Mouse (Mus musculus): Measurements from ENCODE around the gene Fgf23. TPM values are rescaled to one million over a fixed set of nuclear protein-coding genes. Genes with fewer than 3 reads are reported as not detected.

Gene Fgf23
- polyA plus RNA-seq (2016; fragmentation: Nextera tagmentation; extraction: Ambion mirVana), result not detected in 2 replicates

- no peak within 1 kb of the TSS for H3K9ac ChIP-seq (replicated peaks)
- 0 out of 2 replicates have a peak, but pooled peaks have one; percentile 54 for ATAC-seq (ENCODE audit: low FRiP score, low read depth)
- WGBS, result 9% methylated on average over 5 of the region's 5 CpGs
- no peak within 1 kb of the TSS for H3K27ac ChIP-seq (replicated peaks)
- H3K4me2 ChIP-seq (replicated peaks), result no peak within 1 kb of the TSS
- no peaks in the 10 kb centered on the region for H3K36me3 ChIP-seq
- peaks cover 4% of the 10 kb centered on the region; the same call in 1 of the 2 replicates for H3K4me1 ChIP-seq
- H3K27me3 ChIP-seq, result peaks cover 5% of the 10 kb centered on the region; the same call in 1 of the 2 replicates
- H3K9me3 ChIP-seq, result no peaks in the 10 kb centered on the region
- no peak within 1 kb of the TSS for H3K4me3 ChIP-seq
These were observed at the start of gene Fgf23 for GRCm38 (mm10) chr6:127072817-127073216. Gene Fgf23, plus strand, starts transcription at chr6:127072902.

DNA sequence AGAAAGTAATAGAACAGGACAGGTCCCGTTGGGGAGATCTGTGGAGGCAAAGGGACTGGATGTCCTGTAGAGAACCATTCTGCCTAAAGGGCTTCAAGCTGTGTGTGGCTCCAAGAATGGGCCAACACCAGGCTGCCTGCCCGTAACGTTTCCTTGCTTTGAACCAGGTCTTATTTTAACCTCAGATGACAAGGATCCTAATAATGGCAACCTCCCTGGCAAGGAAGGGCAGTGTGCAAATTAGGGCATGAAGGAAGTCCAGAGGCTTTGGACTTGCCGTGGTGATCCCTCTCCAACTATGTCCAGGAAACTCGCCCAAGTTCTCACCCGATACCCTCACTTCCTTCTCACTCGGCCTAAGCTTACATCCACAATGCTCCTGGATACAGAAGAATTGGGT, 47.9 kb upstream of the Fgf23 start:
- Histone ChIP-seq H3K36me3 (no peaks in the 10 kb centered on the region), H3K9me3 (no peaks in the 10 kb centered on the region), H3K4me2 (replicated peaks) (no peak overlapping the region), H3K27ac (replicated peaks) (no peak overlapping the region), H3K27me3 (peaks cover 14% of the 10 kb centered on the region), H3K4me3 (no peak overlapping the region), H3K9ac (replicated peaks) (no peak overlapping the region), H3K4me1 (0 out of 2 replicates have a peak, but pooled peaks cover 3% of the 10 kb centered on the region)
- ATAC-seq (ENCODE audit: low FRiP score, low read depth), result no peak
- WGBS, result 77% methylated on average over 7 of the region's 7 CpGs

DNA sequence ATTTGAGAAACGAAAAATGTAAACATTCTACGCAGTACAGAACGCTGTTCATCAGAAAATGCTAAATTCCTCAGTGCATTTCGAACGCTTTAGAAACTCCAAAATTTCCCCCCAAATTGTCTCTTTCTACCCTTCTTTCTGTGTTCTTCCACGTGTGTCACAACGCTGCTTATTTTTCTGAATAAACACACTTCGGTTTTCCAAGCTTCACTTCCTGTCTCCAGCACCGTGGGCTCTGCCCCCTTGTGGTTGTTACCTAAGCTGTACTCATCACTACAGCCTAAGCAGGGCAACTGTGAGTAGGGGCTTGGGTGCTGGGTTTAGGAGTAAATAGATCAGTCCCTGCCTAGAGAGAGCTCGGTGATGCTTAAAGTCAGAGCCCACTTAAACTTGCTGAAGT, 37.9 kb upstream of the Fgf23 start:
- 42% methylated on average over 10 of the region's 10 CpGs for WGBS
- Histone ChIP-seq H3K36me3 (no peaks in the 10 kb centered on the region), H3K4me3 (no peak overlapping the region), H3K9ac (replicated peaks) (no peak overlapping the region), H3K27me3 (no peaks in the 10 kb centered on the region), H3K4me1 (no peaks in the 10 kb centered on the region), H3K4me2 (replicated peaks) (peak overlapping the region; percentile 37), H3K27ac (replicated peaks) (no peak overlapping the region), H3K9me3 (no peaks in the 10 kb centered on the region)
- ATAC-seq (ENCODE audit: low FRiP score, low read depth), result no peak

DNA sequence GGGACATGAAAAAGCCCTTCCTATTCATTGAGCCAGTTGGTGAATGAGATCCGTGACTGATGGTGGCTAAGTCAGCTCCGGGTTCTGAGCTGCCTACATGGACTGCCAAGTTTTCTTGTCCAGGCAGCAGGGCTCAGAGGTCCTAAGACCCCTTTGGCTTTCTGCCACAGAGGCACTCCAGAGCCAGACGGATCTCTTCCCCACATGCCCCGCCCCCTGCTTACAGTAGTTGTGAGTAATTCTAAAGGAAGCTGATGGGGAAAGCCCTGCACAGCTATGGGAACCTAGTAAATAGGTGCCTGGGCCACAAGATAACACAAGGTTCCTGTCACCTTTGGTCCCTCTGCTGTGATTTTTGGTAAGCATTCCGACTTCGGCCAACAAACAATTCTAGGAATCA, 27.8 kb upstream of the Fgf23 start:
- no peak overlapping the region for H3K27ac ChIP-seq (replicated peaks)
- no peaks in the 10 kb centered on the region for H3K27me3 ChIP-seq
- H3K9me3 ChIP-seq, result no peaks in the 10 kb centered on the region
- no peak overlapping the region for H3K9ac ChIP-seq (replicated peaks)
- no peaks in the 10 kb centered on the region for H3K36me3 ChIP-seq
- 65% methylated on average over 6 of the region's 6 CpGs for WGBS
- no peak overlapping the region for H3K4me3 ChIP-seq
- H3K4me1 ChIP-seq, result no peaks in the 10 kb centered on the region
- ATAC-seq (ENCODE audit: low FRiP score, low read depth), result no peak
- no peak overlapping the region for H3K4me2 ChIP-seq (replicated peaks)

DNA sequence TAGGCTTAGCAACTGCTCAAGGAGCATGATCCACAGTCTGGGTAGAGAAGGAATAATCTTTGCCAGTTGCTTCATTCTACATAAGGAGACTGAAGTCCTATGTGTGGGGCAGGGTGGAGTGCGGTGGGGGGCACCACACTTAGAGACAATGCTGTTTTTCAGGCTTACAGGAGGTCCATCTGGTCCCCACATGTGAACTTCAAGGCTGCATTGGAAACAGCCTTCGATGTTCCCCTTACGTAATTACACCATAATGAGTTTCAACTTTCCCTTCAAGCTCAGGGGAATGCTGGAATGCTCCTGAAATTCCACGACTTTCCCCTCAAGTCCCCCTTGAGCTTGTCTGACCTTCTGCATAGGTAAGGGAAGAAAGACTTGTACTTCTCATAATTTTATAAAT, 21.9 kb upstream of the Fgf23 start:
- 74% methylated on average over 4 of the region's 4 CpGs for WGBS

GRCm38 (mm10) chr6:127056990-127057588, 15.6 kb upstream of the Fgf23 start:
- ATAC-seq (ENCODE audit: low FRiP score, low read depth), result no peak
- no peak overlapping the region for H3K4me3 ChIP-seq
- WGBS, result 89% methylated on average over 12 of the region's 12 CpGs

More for the DNA sequence above, 21.9 kb upstream of the Fgf23 start:
- H3K4me1 ChIP-seq, result no peaks in the 10 kb centered on the region
- no peaks in the 10 kb centered on the region for H3K9me3 ChIP-seq
- no peak overlapping the region for H3K4me3 ChIP-seq
- H3K27ac ChIP-seq (replicated peaks), result no peak overlapping the region
- H3K27me3 ChIP-seq, result no peaks in the 10 kb centered on the region
- ATAC-seq (ENCODE audit: low FRiP score, low read depth), result no peak
- no peak overlapping the region for H3K4me2 ChIP-seq (replicated peaks)
- H3K36me3 ChIP-seq, result no peaks in the 10 kb centered on the region
- no peak overlapping the region for H3K9ac ChIP-seq (replicated peaks)

DNA sequence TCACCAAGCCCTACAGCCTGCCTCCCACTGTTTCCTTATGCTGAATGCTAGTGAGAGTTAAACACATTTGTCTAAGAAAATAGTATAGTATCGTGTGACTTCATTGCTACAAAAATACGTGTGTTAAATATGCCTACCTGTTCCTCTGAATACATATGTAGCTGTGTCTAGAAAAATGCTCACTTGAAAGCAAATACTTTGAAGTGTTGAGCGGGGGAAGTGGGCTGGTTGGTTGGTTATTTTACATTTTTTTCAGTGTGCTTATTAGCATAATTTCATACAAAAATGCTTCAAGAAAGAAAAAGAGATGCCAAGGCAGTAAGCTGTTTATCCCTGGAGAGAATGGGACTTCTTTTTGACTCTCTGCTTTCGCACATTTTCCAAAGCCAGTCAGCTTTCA, 12.7 kb upstream of the Fgf23 start:
- ATAC-seq (ENCODE audit: low FRiP score, low read depth), result no peak
- Histone ChIP-seq H3K4me2 (replicated peaks) (no peak overlapping the region), H3K27ac (replicated peaks) (no peak overlapping the region), H3K36me3 (no peaks in the 10 kb centered on the region), H3K9ac (replicated peaks) (no peak overlapping the region), H3K27me3 (0 out of 2 replicates have a peak, but pooled peaks cover 4% of the 10 kb centered on the region), H3K4me3 (no peak overlapping the region), H3K4me1 (peaks cover 4% of the 10 kb centered on the region; the same call in 1 of the 2 replicates), H3K9me3 (no peaks in the 10 kb centered on the region)
- 90% methylated on average over 4 of the region's 4 CpGs for WGBS

More at GRCm38 (mm10) chr6:127056990-127057588, 15.6 kb upstream of the Fgf23 start:
- Histone ChIP-seq H3K4me1 (no peaks in the 10 kb centered on the region), H3K4me2 (replicated peaks) (no peak overlapping the region), H3K9me3 (no peaks in the 10 kb centered on the region), H3K36me3 (no peaks in the 10 kb centered on the region), H3K9ac (replicated peaks) (no peak overlapping the region), H3K27me3 (no peaks in the 10 kb centered on the region), H3K27ac (replicated peaks) (no peak overlapping the region)

GRCm38 (mm10) chr6:127063915-127064314, 8.8 kb upstream of the Fgf23 start:
- WGBS, result 86% methylated on average over 3 of the region's 3 CpGs
- Histone ChIP-seq H3K4me1 (peaks cover 4% of the 10 kb centered on the region; the same call in 1 of the 2 replicates), H3K9ac (replicated peaks) (no peak overlapping the region), H3K9me3 (no peaks in the 10 kb centered on the region), H3K4me3 (no peak overlapping the region), H3K27me3 (peaks cover 12% of the 10 kb centered on the region; the same call in 1 of the 2 replicates), H3K27ac (replicated peaks) (no peak overlapping the region), H3K36me3 (no peaks in the 10 kb centered on the region), H3K4me2 (replicated peaks) (no peak overlapping the region)
- no peak for ATAC-seq (ENCODE audit: low FRiP score, low read depth)

DNA sequence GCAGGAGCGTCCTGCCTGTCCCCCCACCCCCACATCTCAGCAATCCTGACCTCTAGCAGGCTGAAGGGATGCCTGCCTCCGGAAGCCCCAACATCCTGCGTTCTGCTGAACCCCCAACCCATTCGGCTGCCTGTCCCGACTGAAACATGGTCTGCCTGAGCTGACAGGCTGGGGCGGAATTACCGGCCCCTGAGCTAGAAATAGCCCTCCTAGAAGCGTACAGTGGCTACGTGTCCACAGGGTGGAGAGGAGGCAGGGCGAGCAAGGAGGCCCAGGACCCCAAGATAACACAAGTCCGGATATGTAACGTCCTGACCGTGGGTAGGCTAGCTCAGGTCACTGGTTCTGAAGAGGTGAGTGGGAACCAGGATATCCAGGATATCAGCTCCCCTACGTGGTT, 7.9 kb upstream of the Fgf23 start:
- peak overlapping the region; percentile 39; the same call in 1 of the 2 replicates for H3K9ac ChIP-seq (replicated peaks)
- H3K27me3 ChIP-seq, result peaks cover 12% of the 10 kb centered on the region; the same call in 1 of the 2 replicates
- peak overlapping the region; percentile 39 for H3K4me2 ChIP-seq (replicated peaks)
- H3K4me3 ChIP-seq, result peak overlapping the region; percentile 7; the same call in 1 of the 2 replicates
- WGBS, result 10% methylated on average over 14 of the region's 14 CpGs
- no peak for ATAC-seq (ENCODE audit: low FRiP score, low read depth)
- no peaks in the 10 kb centered on the region for H3K9me3 ChIP-seq
- H3K27ac ChIP-seq (replicated peaks), result no peak overlapping the region
- peaks cover 4% of the 10 kb centered on the region; the same call in 1 of the 2 replicates for H3K4me1 ChIP-seq
- H3K36me3 ChIP-seq, result no peaks in the 10 kb centered on the region

DNA sequence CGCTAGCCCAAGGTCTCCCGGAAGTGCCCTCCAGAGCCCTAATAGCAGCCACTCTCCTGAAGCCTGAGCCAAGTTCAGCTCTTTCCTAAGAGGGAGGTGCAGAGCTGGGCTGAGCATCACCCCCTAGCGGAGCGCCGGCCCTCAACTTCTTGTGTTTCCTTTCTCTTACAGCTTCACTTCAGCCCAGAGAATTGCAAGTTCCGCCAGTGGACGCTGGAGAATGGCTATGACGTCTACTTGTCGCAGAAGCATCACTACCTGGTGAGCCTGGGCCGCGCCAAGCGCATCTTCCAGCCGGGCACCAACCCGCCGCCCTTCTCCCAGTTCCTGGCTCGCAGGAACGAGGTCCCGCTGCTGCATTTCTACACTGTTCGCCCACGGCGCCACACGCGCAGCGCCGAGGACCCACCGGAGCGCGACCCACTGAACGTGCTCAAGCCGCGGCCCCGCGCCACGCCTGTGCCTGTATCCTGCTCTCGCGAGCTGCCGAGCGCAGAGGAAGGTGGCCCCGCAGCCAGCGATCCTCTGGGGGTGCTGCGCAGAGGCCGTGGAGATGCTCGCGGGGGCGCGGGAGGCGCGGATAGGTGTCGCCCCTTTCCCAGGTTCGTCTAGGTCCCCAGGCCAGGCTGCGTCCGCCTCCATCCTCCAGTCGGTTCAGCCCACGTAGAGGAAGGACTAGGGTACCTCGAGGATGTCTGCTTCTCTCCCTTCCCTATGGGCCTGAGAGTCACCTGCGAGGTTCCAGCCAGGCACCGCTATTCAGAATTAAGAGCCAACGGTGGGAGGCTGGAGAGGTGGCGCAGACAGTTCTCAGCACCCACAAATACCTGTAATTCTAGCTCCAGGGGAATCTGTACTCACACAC, 7.4 kb downstream of the Fgf23 start:
- Histone ChIP-seq H3K27me3 (peaks cover 35% of the 10 kb centered on the region), H3K27ac (replicated peaks) (peak overlapping the region; percentile 35; the same call in 1 of the 2 replicates), H3K9me3 (no peaks in the 10 kb centered on the region), H3K4me1 (peaks cover 8% of the 10 kb centered on the region; the same call in 1 of the 2 replicates), H3K36me3 (no peaks in the 10 kb centered on the region), H3K4me2 (replicated peaks) (peak overlapping the region; percentile 99), H3K4me3 (peak overlapping the region; percentile 70), H3K9ac (replicated peaks) (peak overlapping the region; percentile 68)
- peak; percentile 93 for ATAC-seq (ENCODE audit: low FRiP score, low read depth)
- WGBS, result 1% methylated on average over 59 of the region's 59 CpGs

DNA sequence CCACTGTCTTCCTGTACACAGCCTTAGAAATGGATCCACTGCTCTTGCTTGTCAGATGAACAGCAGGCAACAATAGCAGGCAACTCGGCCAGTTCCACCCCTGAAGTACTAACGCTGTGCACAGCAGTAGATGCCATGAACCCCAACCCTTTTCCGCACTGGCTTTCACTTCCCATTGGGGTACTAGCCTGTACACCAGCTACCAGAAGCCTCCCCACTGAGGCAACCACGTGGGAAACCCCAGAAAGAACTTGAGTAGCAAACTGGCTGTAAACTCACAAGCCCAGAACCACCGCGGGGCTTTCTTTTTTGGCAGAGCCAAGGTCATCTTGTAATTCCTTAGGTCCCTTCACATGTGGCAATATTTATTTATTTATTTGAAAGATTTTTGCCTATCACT, 9.1 kb downstream of the Fgf23 start:
- no peak overlapping the region for H3K9ac ChIP-seq (replicated peaks)
- no peak overlapping the region for H3K27ac ChIP-seq (replicated peaks)
- no peak overlapping the region for H3K4me2 ChIP-seq (replicated peaks)
- no peaks in the 10 kb centered on the region for H3K9me3 ChIP-seq
- peaks cover 35% of the 10 kb centered on the region for H3K27me3 ChIP-seq
- H3K4me1 ChIP-seq, result peaks cover 8% of the 10 kb centered on the region; the same call in 1 of the 2 replicates
- H3K4me3 ChIP-seq, result no peak overlapping the region
- ATAC-seq (ENCODE audit: low FRiP score, low read depth), result no peak
- 74% methylated on average over 6 of the region's 6 CpGs for WGBS
- H3K36me3 ChIP-seq, result peaks cover 1% of the 10 kb centered on the region; the same call in 1 of the 2 replicates

DNA sequence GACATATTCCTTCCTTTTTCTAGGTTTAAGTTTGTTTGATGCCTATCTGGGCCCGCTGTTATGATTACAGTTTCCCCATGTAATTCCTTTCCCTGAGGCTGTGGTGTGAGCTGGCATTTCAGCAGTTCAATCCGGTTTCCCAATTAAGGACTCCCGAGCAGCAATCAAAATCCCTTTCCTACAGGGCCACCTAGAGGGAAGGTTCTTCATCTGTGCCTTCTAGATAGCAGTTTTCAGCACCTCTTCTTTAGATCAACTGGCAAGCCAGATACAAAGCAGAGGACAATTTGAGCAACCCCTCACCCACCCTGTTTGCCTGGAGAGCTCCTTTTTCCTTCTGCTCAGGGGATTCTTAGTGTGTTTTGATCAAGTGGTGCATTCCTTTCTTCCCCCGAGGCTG, 14.0 kb downstream of the Fgf23 start:
- H3K27ac ChIP-seq (replicated peaks), result no peak overlapping the region
- ATAC-seq (ENCODE audit: low FRiP score, low read depth), result no peak
- no peaks in the 10 kb centered on the region for H3K4me1 ChIP-seq
- H3K9ac ChIP-seq (replicated peaks), result no peak overlapping the region
- peaks cover 9% of the 10 kb centered on the region for H3K27me3 ChIP-seq
- 84% methylated on average over 4 of the region's 4 CpGs for WGBS
- H3K4me3 ChIP-seq, result no peak overlapping the region
- H3K4me2 ChIP-seq (replicated peaks), result no peak overlapping the region
- no peaks in the 10 kb centered on the region for H3K9me3 ChIP-seq
- H3K36me3 ChIP-seq, result peaks cover 46% of the 10 kb centered on the region
